Mouse (Mus musculus) MEL (cell line): Measurements from ENCODE around the gene Inhbe. TPM values are rescaled to one million over a fixed set of nuclear protein-coding genes. Genes with fewer than 3 reads are reported as not detected.

ENCODE experiments used
- DNase-seq: peaks from one replicate; pipeline ENCODE4 v3.0.0; 2011; ENCODE audit warnings: low read depth, low spot score
- H3K27ac ChIP-seq: 2 replicates; pipeline ENCODE4 v1.5.1; 2012; ENCODE audit warnings: low read depth, mild to moderate bottlenecking, control low read depth, low read length, moderate library complexity; ENCODE audit not compliant: control insufficient read depth
- H3K27me3 ChIP-seq, 2 experiments: fragments of 150-350 bp in 1 of 2; sonication (generic) in 1 of 2; 2 replicates each; pipeline ENCODE4 v1.6.1; 2012; ENCODE audit warnings: low read length in 2 of 2, mild to moderate bottlenecking in 2 of 2, improper control_type of control experiment in 1 of 2, moderate library complexity in 1 of 2; ENCODE audit not compliant: insufficient read depth in 2 of 2, control insufficient read depth in 1 of 2
- H3K36me3 ChIP-seq, 2 experiments: 2 replicates each; pipeline ENCODE4 v1.6.1; 2012 to 2014; ENCODE audit warnings: low read length in 2 of 2, improper control_type of control experiment in 1 of 2, inconsistent platforms in 1 of 2, mild to moderate bottlenecking in 1 of 2; ENCODE audit not compliant: insufficient read depth in 2 of 2, control insufficient read depth in 1 of 2
- H3K4me1 ChIP-seq, 2 experiments: fragments of 150-350 bp in 1 of 2; sonication (generic) in 1 of 2; 2 replicates each; pipeline ENCODE4 v1.6.1; 2012; ENCODE audit warnings: low read length in 2 of 2, improper control_type of control experiment in 1 of 2, mild to moderate bottlenecking in 1 of 2; ENCODE audit not compliant: insufficient read depth in 2 of 2, control insufficient read depth in 1 of 2
- H3K4me3 ChIP-seq, 2 experiments: fragments of 150-350 bp in 1 of 2; sonication (generic) in 1 of 2; 2 replicates each; pipeline ENCODE4 v1.5.1; 2012; ENCODE audit warnings: low read depth in 2 of 2, low read length in 2 of 2, mild to moderate bottlenecking in 2 of 2, moderate library complexity in 2 of 2, control low read depth in 1 of 2, improper control_type of control experiment in 1 of 2; ENCODE audit not compliant: control insufficient read depth in 1 of 2, insufficient read depth in 1 of 2
- H3K79me2 ChIP-seq: 2 replicates; pipeline ENCODE4 v1.6.1; 2012; ENCODE audit warnings: mild to moderate bottlenecking, low read length, moderate library complexity; ENCODE audit not compliant: control insufficient read depth, poor library complexity, insufficient read depth
- H3K9ac ChIP-seq: 2 replicates; pipeline ENCODE4 v1.6.1; 2012; ENCODE audit warnings: low read depth, mild to moderate bottlenecking, control low read depth, low read length, moderate library complexity; ENCODE audit not compliant: control insufficient read depth, poor library complexity, severe bottlenecking
- H3K9me3 ChIP-seq: fragments of 150-350 bp; sonication (generic); replicated peaks from 2 replicates; pipeline ENCODE4 v1.6.1; 2012; ENCODE audit warnings: mild to moderate bottlenecking, low read length, improper control_type of control experiment, moderate library complexity; ENCODE audit not compliant: insufficient read depth
- BHLHE40 ChIP-seq: IDR thresholded peaks from 2 replicates; pipeline ENCODE4 v1.6.1; 2012; ENCODE audit warnings: low read depth, mild to moderate bottlenecking, inconsistent platforms, low read length, improper control_type of control experiment, borderline replicate concordance
- CHD1 ChIP-seq: IDR thresholded peaks from 2 replicates; pipeline ENCODE4 v1.6.1; 2012; ENCODE audit warnings: low read depth, mild to moderate bottlenecking, inconsistent platforms, low read length, improper control_type of control experiment
- CHD2 ChIP-seq: IDR thresholded peaks from 2 replicates; pipeline ENCODE4 v1.6.1; 2011; ENCODE audit warnings: low read length, improper control_type of control experiment
- CTCF ChIP-seq, 3 experiments: IDR thresholded peaks in 2 of 3; conservative IDR thresholded peaks in 1 of 3; 2 replicates each; pipeline ENCODE4 v1.5.1; 2011 to 2012; ENCODE audit warnings: low read length in 3 of 3, low read depth in 2 of 3, mild to moderate bottlenecking in 2 of 3, improper control_type of control experiment in 1 of 3, inconsistent platforms in 1 of 3, mixed read lengths in 1 of 3, moderate library complexity in 1 of 3; ENCODE audit not compliant: control insufficient read depth in 1 of 3, insufficient read depth in 1 of 3, poor library complexity in 1 of 3, severe bottlenecking in 1 of 3
- E2F4 ChIP-seq: IDR thresholded peaks from 2 replicates; pipeline ENCODE4 v1.6.1; 2011; ENCODE audit warnings: low read depth, low read length, improper control_type of control experiment, borderline replicate concordance
- ELF1 ChIP-seq: IDR thresholded peaks from 2 replicates; pipeline ENCODE4 v1.6.1; 2014; ENCODE audit warnings: low read depth, mild to moderate bottlenecking, inconsistent platforms, low read length, improper control_type of control experiment, moderate library complexity
- EP300 ChIP-seq, 2 experiments: IDR thresholded peaks; 2 replicates each; pipeline ENCODE4 v1.6.1; 2011; ENCODE audit warnings: improper control_type of control experiment in 2 of 2, low read length in 2 of 2, low read depth in 1 of 2, mild to moderate bottlenecking in 1 of 2
- GABPA ChIP-seq: IDR thresholded peaks from 2 replicates; pipeline ENCODE4 v1.6.1; 2012; ENCODE audit warnings: low read depth, mild to moderate bottlenecking, inconsistent platforms, low read length, improper control_type of control experiment, moderate library complexity
- GATA1 ChIP-seq: IDR thresholded peaks from 2 replicates; pipeline ENCODE4 v1.6.1; 2011; ENCODE audit warnings: low read depth, low read length, improper control_type of control experiment
- HCFC1 ChIP-seq: IDR thresholded peaks from 2 replicates; pipeline ENCODE4 v1.6.1; 2012; ENCODE audit warnings: low read depth, mild to moderate bottlenecking, inconsistent platforms, low read length, improper control_type of control experiment, moderate library complexity
- MAFK ChIP-seq: IDR thresholded peaks from 2 replicates; pipeline ENCODE4 v1.6.1; 2011; ENCODE audit warnings: low read depth, mild to moderate bottlenecking, low read length, improper control_type of control experiment, borderline replicate concordance
- MEF2A ChIP-seq: IDR thresholded peaks from 2 replicates; pipeline ENCODE4 v1.6.1; 2014; ENCODE audit warnings: low read depth, mild to moderate bottlenecking, inconsistent platforms, low read length, improper control_type of control experiment; ENCODE audit not compliant: poor library complexity, insufficient replicate concordance, severe bottlenecking; ENCODE audit errors: extremely low read depth
- MXI1 ChIP-seq: IDR thresholded peaks from 2 replicates; pipeline ENCODE4 v1.6.1; 2011; ENCODE audit warnings: mild to moderate bottlenecking, low read depth, low read length, improper control_type of control experiment
- MYB ChIP-seq: IDR thresholded peaks from 2 replicates; pipeline ENCODE4 v1.6.1; 2011; ENCODE audit warnings: mild to moderate bottlenecking, low read depth, low read length, improper control_type of control experiment
- NELFE ChIP-seq: IDR thresholded peaks from 2 replicates; pipeline ENCODE4 v1.6.1; 2011; ENCODE audit warnings: low read depth, low read length, improper control_type of control experiment
- POLR2A ChIP-seq, 2 experiments: IDR thresholded peaks; 2 replicates each; pipeline ENCODE4 v1.6.1; 2011 to 2012; ENCODE audit warnings: low read length in 2 of 2, mild to moderate bottlenecking in 2 of 2, control low read depth in 1 of 2, improper control_type of control experiment in 1 of 2, low read depth in 1 of 2, moderate library complexity in 1 of 2; ENCODE audit not compliant: control insufficient read depth in 1 of 2, insufficient read depth in 1 of 2, poor library complexity in 1 of 2
- SIN3A ChIP-seq: IDR thresholded peaks from 2 replicates; pipeline ENCODE4 v1.6.1; 2012; ENCODE audit warnings: low read length, improper control_type of control experiment, inconsistent platforms
- TAL1 ChIP-seq: IDR thresholded peaks from 2 replicates; pipeline ENCODE4 v1.6.1; 2012; ENCODE audit warnings: mild to moderate bottlenecking, inconsistent platforms, low read length, moderate library complexity, mixed read lengths
- TBP ChIP-seq: IDR thresholded peaks from 2 replicates; pipeline ENCODE4 v1.8.0; 2011; ENCODE audit warnings: low read depth, low read length, improper control_type of control experiment
- TCF12 ChIP-seq: IDR thresholded peaks from 2 replicates; pipeline ENCODE4 v1.6.1; 2014; ENCODE audit warnings: low read depth, mild to moderate bottlenecking, inconsistent platforms, low read length, improper control_type of control experiment, moderate library complexity
- UBTF ChIP-seq: IDR thresholded peaks from 2 replicates; pipeline ENCODE4 v1.6.1; 2012; ENCODE audit warnings: low read depth, mild to moderate bottlenecking, inconsistent platforms, low read length, improper control_type of control experiment, moderate library complexity, borderline replicate concordance; ENCODE audit not compliant: insufficient read depth
- USF2 ChIP-seq, 2 experiments: IDR thresholded peaks; 2 replicates each; pipeline ENCODE4 v1.6.1; 2011 to 2012; ENCODE audit warnings: improper control_type of control experiment in 2 of 2, low read length in 2 of 2, borderline replicate concordance in 1 of 2, inconsistent platforms in 1 of 2, low read depth in 1 of 2, mild to moderate bottlenecking in 1 of 2; ENCODE audit not compliant: insufficient read depth in 1 of 2
- ZC3H11A ChIP-seq: IDR thresholded peaks from 2 replicates; pipeline ENCODE4 v1.6.1; 2012; ENCODE audit warnings: low read depth, mild to moderate bottlenecking, inconsistent platforms, low read length, improper control_type of control experiment
- ZKSCAN1 ChIP-seq: IDR thresholded peaks from 2 replicates; pipeline ENCODE4 v1.6.1; 2012; ENCODE audit warnings: low read depth, mild to moderate bottlenecking, inconsistent platforms, low read length, improper control_type of control experiment, moderate library complexity
- ZMIZ1 ChIP-seq: IDR thresholded peaks from 2 replicates; pipeline ENCODE4 v1.6.1; 2012; ENCODE audit warnings: low read depth, mild to moderate bottlenecking, inconsistent platforms, low read length, improper control_type of control experiment, moderate library complexity
- polyA plus RNA-seq, 2 experiments: library from polyadenylated mRNA; stranded (reverse) in 1 of 2; unstranded in 1 of 2; fragments of >175 nt in 1 of 2; fragments of >200 nt in 1 of 2; gene quantifications; 2 replicates each; pipeline versions ENCODE4 v1.2.1 to v1.2.4; 2012; ENCODE audit warnings: low replicate concordance in 2 of 2, low read depth in 1 of 2; ENCODE audit not compliant: insufficient read length in 2 of 2, insufficient read depth in 1 of 2, missing spikeins in 1 of 2
- total RNA-seq: library from RNA; depleted of rRNA; stranded (reverse); fragments of 300-350 nt; gene quantifications from 2 replicates; pipeline ENCODE4 v1.2.3, GENCODE M21; 2012

Inhbe gene
- total and polyA plus RNA-seq, 3 experiments, result 0.03 TPM; not detected in 2

DNA sequence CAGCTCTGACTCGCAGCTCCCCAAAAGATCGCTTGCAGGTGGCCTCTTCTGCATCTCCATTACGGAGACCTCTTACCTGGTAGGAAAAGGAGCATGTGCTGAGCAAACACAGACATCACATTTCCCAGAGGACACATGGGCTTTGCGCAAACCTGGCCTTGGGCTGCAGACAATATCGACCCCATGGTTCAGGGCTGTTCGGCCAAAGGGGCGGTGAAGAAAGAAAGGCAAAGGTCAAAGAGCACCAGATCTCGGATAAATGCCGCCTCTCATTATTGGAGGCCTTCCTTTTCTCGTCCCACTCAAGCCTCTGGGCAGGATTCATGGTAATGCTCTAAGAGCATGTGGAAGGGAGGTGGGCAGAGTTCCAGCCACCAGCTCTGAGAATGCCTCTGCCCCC, 1.1 kb upstream of the Inhbe start:
- H3K36me3 ChIP-seq, result no peaks in the 10 kb centered on the region; a peak in 1 of 4 replicates
- H3K79me2 ChIP-seq, result no peaks in the 10 kb centered on the region
- H3K4me1 ChIP-seq, result peaks cover 0 to 11% of the 10 kb centered on the region in 2 experiments; a peak in 2 of 4 replicates
- DNase-seq, result no peak
- TF ChIP-seq NELFE (no peak), USF2 (IDR thresholded peaks at IDR 0.05; ENCODE audit: borderline replicate concordance in 1 of 2, insufficient read depth in 1 of 2, low read depth in 1 of 2, low read length in 2 of 2) (no peak), SIN3A (no peak), ELF1 (no peak), MAFK (no peak), E2F4 (no peak), MYB (no peak), CHD1 (no peak)
- H3K27ac ChIP-seq, result no peak overlapping the region
- no peak overlapping the region for H3K4me3 ChIP-seq
- no peaks in the 10 kb centered on the region for H3K9me3 ChIP-seq
- no peak overlapping the region for H3K9ac ChIP-seq
- H3K27me3 ChIP-seq, result peaks cover 0 to 1% of the 10 kb centered on the region in 2 experiments; a peak in 2 of 4 replicates

DNA sequence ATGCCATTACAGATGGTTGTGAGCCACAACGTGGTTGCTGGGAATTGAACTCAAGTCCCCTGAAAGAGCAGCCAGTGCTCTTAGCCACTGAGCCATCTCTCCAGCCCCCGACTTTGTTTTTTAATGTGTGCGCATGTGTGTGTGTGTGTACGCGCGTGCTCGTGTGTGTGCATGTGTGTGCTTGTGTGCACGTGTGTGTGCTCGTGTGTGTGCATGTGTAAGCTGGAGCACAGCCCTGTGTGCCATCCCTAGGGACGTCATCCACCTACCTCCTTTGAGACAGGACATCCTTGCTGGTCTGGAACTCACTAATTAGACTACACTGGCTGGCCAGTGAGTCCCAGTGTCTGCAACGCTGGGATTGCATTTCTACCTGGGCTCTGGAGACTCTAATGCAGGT, 1.4 kb downstream of the Inhbe start:
- TF ChIP-seq GABPA (no peak), GATA1 (no peak), TCF12 (no peak), ZKSCAN1 (no peak), POLR2A (IDR thresholded peaks at IDR 0.05; ENCODE audit: control insufficient read depth in 1 of 2, insufficient read depth in 1 of 2, low read depth in 1 of 2, low read length in 2 of 2, poor library complexity in 1 of 2) (no peak)
- Histone ChIP-seq H3K79me2 (no peaks in the 10 kb centered on the region), H3K36me3 (no peaks in the 10 kb centered on the region), H3K9me3 (no peaks in the 10 kb centered on the region), H3K4me1 (peaks cover 0 to 14% of the 10 kb centered on the region in 2 experiments; a peak in 2 of 4 replicates), H3K4me3 (no peak overlapping the region), H3K9ac (no peak overlapping the region), H3K27me3 (peaks cover 0 to 1% of the 10 kb centered on the region in 2 experiments; a peak in 2 of 4 replicates), H3K27ac (no peak overlapping the region)
- DNase-seq, result no peak

DNA sequence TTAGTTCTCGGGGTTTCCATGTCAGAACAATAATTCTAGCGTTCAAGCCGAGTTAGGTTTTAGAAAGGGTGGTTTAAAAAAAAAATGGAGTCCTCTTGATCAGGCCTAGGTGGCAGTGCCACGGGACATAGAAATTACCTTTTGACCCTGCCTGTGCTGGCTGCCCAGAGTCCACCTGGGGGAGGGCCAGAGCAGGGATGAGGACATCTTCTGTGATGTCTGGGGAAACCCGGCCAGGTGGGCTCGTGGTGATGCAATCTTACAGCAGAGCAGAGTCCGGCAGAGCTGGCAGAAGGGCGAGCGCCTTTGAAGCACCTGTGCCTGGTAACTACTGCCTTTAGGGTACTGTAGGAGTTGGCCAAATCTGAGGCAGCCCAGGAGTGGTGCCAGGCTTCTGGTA, 2.0 kb downstream of the Inhbe start:
- Histone ChIP-seq H3K79me2 (no peaks in the 10 kb centered on the region), H3K9me3 (no peaks in the 10 kb centered on the region), H3K27ac (no peak overlapping the region), H3K36me3 (no peaks in the 10 kb centered on the region), H3K4me1 (peaks cover 0 to 14% of the 10 kb centered on the region in 2 experiments; a peak in 2 of 4 replicates), H3K27me3 (peaks cover 0 to 1% of the 10 kb centered on the region in 2 experiments; a peak in 2 of 4 replicates), H3K4me3 (no peak overlapping the region), H3K9ac (no peak overlapping the region)
- TF ChIP-seq USF2 (IDR thresholded peaks at IDR 0.05; ENCODE audit: borderline replicate concordance in 1 of 2, insufficient read depth in 1 of 2, low read depth in 1 of 2, low read length in 2 of 2) (no peak), TCF12 (no peak), MYB (no peak), HCFC1 (no peak), MEF2A (no peak), ZMIZ1 (no peak), BHLHE40 (no peak), CHD2 (no peak), ZC3H11A (no peak), UBTF (no peak), CHD1 (no peak), TAL1 (no peak), MXI1 (no peak), EP300 (IDR thresholded peaks at IDR 0.05; ENCODE audit: low read depth in 1 of 2, low read length in 2 of 2) (no peak), TBP (no peak), CTCF (IDR thresholded peaks at IDR 0.05 in 2 of 3, conservative IDR thresholded peaks at IDR 0.05 in 1 of 3; ENCODE audit: control insufficient read depth in 1 of 3, insufficient read depth in 1 of 3, low read depth in 2 of 3, low read length in 3 of 3, poor library complexity in 1 of 3, severe bottlenecking in 1 of 3) (no peak)
- DNase-seq, result no peak
